In the genomic region with DNA sequence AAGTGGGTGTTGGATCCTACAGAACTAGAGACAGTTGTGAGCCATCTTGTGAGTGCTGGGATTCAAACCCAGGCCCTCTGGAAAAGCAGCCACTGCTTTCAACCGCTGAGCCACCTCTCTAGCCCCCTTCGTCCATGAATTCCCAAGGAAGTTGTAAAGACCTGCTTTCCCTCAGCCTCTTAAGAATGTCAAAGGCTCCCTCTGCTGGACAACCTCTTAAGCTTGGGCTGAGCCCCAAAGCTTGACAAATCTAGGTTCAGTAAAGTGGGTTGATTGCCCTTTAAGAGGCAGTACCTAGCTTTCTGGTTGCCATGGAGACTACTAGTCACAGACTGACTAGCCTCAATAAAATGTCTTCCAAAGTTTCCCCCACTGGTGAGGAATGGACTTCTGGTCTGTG, we compare ENCODE assay signal across 9 mouse cellular contexts. TPM values are rescaled to one million over a fixed set of nuclear protein-coding genes. Genes with fewer than 3 reads are reported as not detected.
A peak's percentile ranks its signal among the peaks of the same experiment; 100 is the strongest.
DNase-seq lines count a peak whose midpoint lies in the region; ATAC-seq and TF ChIP-seq lines count a peak whose summit lies in the region.
"Had no signal": no experiment of that assay in that cellular context is flagged by ENCODE, and none has a peak within 500 bp of the region (broad histone marks: within the 10 kb centered on the region; RNA-seq: fewer than 3 reads in every experiment).

A gene (plus strand): TSS at position 297 of the 400 bp plus-strand sequence.

- no peaks in the 10 kb centered on the region for H3K9me3 ChIP-seq in heart, embryonic 13.5 days
- no peaks in the 10 kb centered on the region for H3K9me3 ChIP-seq in kidney, embryonic 16.5 days (ENCODE audit: low read length)
- H3K9me3 ChIP-seq in limb, embryonic 14.5 days (ENCODE audit: control insufficient read depth, low read length): no peaks in the 10 kb centered on the region
- H3K9me3 ChIP-seq in stomach, postnatal 0 days (ENCODE audit: control insufficient read depth, low read length): no peaks in the 10 kb centered on the region
- H3K9me3 ChIP-seq: megakaryocyte, embryonic 14.5 days had no signal

- no peak for ATAC-seq in heart, embryonic 13.5 days (ENCODE audit: extremely low read depth, insufficient number of reproducible peaks, low FRiP score, low TSS enrichment)
- ATAC-seq in kidney, embryonic 16.5 days (ENCODE audit: low FRiP score, low TSS enrichment): peak; percentile 84
- ATAC-seq in limb, embryonic 14.5 days (ENCODE audit: low FRiP score, low read depth): peak; percentile 86
- peak; percentile 78 for ATAC-seq in stomach, postnatal 0 days (ENCODE audit: low FRiP score, low TSS enrichment)

- H3K27ac ChIP-seq in heart, embryonic 13.5 days (replicated peaks): no peak within 1 kb of the TSS
- H3K27ac ChIP-seq in kidney, embryonic 16.5 days (ENCODE audit: low read length): no peak within 1 kb of the TSS
- peak within 1 kb of the TSS; percentile 61; the same call in 1 of the 2 replicates for H3K27ac ChIP-seq in limb, embryonic 14.5 days (replicated peaks; ENCODE audit: low read depth, low read length)
- H3K27ac ChIP-seq in stomach, postnatal 0 days (replicated peaks): no peak within 1 kb of the TSS

- DNase-seq in ES-CJ7 (ENCODE audit: low read depth, low spot score): peak; percentile 99
- DNase-seq in c-Kit-negative CD71-positive TER-119-positive erythroid progenitor cells, embryonic 14.5 days (ENCODE audit: low read depth, low spot score): peak; percentile 15
- DNase-seq in fibroblast of lung, adult 2 months (ENCODE audit: low read depth): peak; percentile 81
- DNase-seq in limb, embryonic 14.5 days (ENCODE audit: low spot score): peak; percentile 94
- peak; percentile 83 for DNase-seq in naive thymus-derived CD4-positive, alpha-beta T cell, adult 2 months (ENCODE audit: low read depth)
- DNase-seq in stomach, postnatal 0 days (ENCODE audit: low spot score): peak; percentile 66

- WGBS in heart, embryonic 13.5 days: 5% methylated on average over 2 of the region's 2 CpGs
- WGBS in kidney, embryonic 16.5 days: 8% methylated on average over 2 of the region's 2 CpGs
- WGBS in limb, embryonic 14.5 days: 0% methylated on average over 2 of the region's 2 CpGs
- WGBS in stomach, postnatal 0 days: 5% methylated on average over 2 of the region's 2 CpGs

- H3K4me3 ChIP-seq in heart, embryonic 13.5 days: no peak within 1 kb of the TSS
- H3K4me3 ChIP-seq in kidney, embryonic 16.5 days (ENCODE audit: low read length): no peak within 1 kb of the TSS
- peak within 1 kb of the TSS; percentile 16 for H3K4me3 ChIP-seq in limb, embryonic 14.5 days (replicated peaks; ENCODE audit: low read length)
- H3K4me3 ChIP-seq in stomach, postnatal 0 days (ENCODE audit: low read depth, low read length): no peak within 1 kb of the TSS
- H3K4me3 ChIP-seq: megakaryocyte, embryonic 14.5 days had no signal

- H3K4me2 ChIP-seq in heart, embryonic 13.5 days: no peak within 1 kb of the TSS
- H3K4me2 ChIP-seq in kidney, embryonic 16.5 days (replicated peaks; ENCODE audit: low read depth, low read length): peak within 1 kb of the TSS; percentile 14; the same call in 1 of the 2 replicates
- H3K4me2 ChIP-seq in limb, embryonic 14.5 days (replicated peaks; ENCODE audit: low read depth, low read length, severe bottlenecking): peak within 1 kb of the TSS; percentile 38
- no peak within 1 kb of the TSS for H3K4me2 ChIP-seq in stomach, postnatal 0 days (replicated peaks; ENCODE audit: low read depth)

- no peak for TF ChIP-seq EP300 in stomach, postnatal 0 days (optimal IDR thresholded peaks at IDR 0.05)

- no peaks in the 10 kb centered on the region for H3K36me3 ChIP-seq in heart, embryonic 13.5 days
- H3K36me3 ChIP-seq in kidney, embryonic 16.5 days (ENCODE audit: insufficient read depth, low read length): no peaks in the 10 kb centered on the region
- no peaks in the 10 kb centered on the region for H3K36me3 ChIP-seq in limb, embryonic 14.5 days (ENCODE audit: control insufficient read depth, insufficient read depth, low read length)
- no peaks in the 10 kb centered on the region for H3K36me3 ChIP-seq in stomach, postnatal 0 days (ENCODE audit: control insufficient read depth, insufficient read depth, low read length)

- peak; percentile 95 for TF ChIP-seq CTCF in stomach, postnatal 0 days (IDR thresholded peaks at IDR 0.05; ENCODE audit: low read depth)

- 0 out of 2 replicates have a peak, but pooled peaks cover 4% of the 10 kb centered on the region for H3K27me3 ChIP-seq in heart, embryonic 13.5 days (replicated peaks)
- H3K27me3 ChIP-seq in kidney, embryonic 16.5 days (ENCODE audit: insufficient read depth, low read length): no peaks in the 10 kb centered on the region
- no peaks in the 10 kb centered on the region for H3K27me3 ChIP-seq in limb, embryonic 14.5 days (ENCODE audit: control insufficient read depth, insufficient read depth, low read length)
- no peaks in the 10 kb centered on the region for H3K27me3 ChIP-seq in stomach, postnatal 0 days (ENCODE audit: control insufficient read depth, insufficient read depth, low read length)

- TF ChIP-seq POLR2A in limb, embryonic 14.5 days (IDR thresholded peaks at IDR 0.05; ENCODE audit: borderline replicate concordance, extremely low read depth, insufficient read depth, insufficient read length): no peak

- peaks cover 8% of the 10 kb centered on the region; the same call in 1 of the 2 replicates for H3K4me1 ChIP-seq in heart, embryonic 13.5 days
- H3K4me1 ChIP-seq in kidney, embryonic 16.5 days (ENCODE audit: insufficient read depth, low read length): peaks cover 7% of the 10 kb centered on the region; the same call in 1 of the 2 replicates
- H3K4me1 ChIP-seq in limb, embryonic 14.5 days (ENCODE audit: control insufficient read depth, insufficient read depth, low read length): peaks cover 7% of the 10 kb centered on the region; the same call in 1 of the 2 replicates
- no peaks in the 10 kb centered on the region for H3K4me1 ChIP-seq in stomach, postnatal 0 days (replicated peaks; ENCODE audit: control insufficient read depth, insufficient read depth)

- peak within 1 kb of the TSS; percentile 29; the same call in 1 of the 2 replicates for H3K9ac ChIP-seq in heart, embryonic 13.5 days
- H3K9ac ChIP-seq in kidney, embryonic 16.5 days (replicated peaks; ENCODE audit: low read length): no peak within 1 kb of the TSS
- no peak within 1 kb of the TSS for H3K9ac ChIP-seq in limb, embryonic 14.5 days (ENCODE audit: low read depth, low read length, severe bottlenecking)
- H3K9ac ChIP-seq in stomach, postnatal 0 days (ENCODE audit: low read length): no peak within 1 kb of the TSS

RNA-seq across cellular contexts. Expression of the gene that starts here (rescaled TPM):
- 0.33 and 0.38 TPM in 2 replicates for polyA plus RNA-seq in heart, embryonic 13.5 days (2015; fragmentation: Nextera tagmentation; extraction: Ambion mirVana)
- 0.50 and 0.53 TPM in 2 replicates for polyA plus RNA-seq in kidney, embryonic 16.5 days (2015; fragmentation: Nextera tagmentation; extraction: Ambion mirVana)
- polyA plus RNA-seq in limb, embryonic 14.5 days (2012; rRNA removed): 3.8 and 4.2 TPM in 2 replicates
- 0.73 and 1.8 TPM in 2 replicates for polyA plus RNA-seq in limb, embryonic 14.5 days (2014; fragmentation: Nextera tagmentation; extraction: Ambion mirVana)
- polyA plus RNA-seq in stomach, postnatal 0 days (2015; fragmentation: Nextera tagmentation; extraction: Ambion mirVana): 0.50 and 0.73 TPM in 2 replicates

Comparison
In these comparisons a context has a peak if more than half of its experiments do, and no peak if none do; other contexts are left out.
1. Peak in ATAC-seq and H3K4me2 ChIP-seq in kidney, embryonic 16.5 days; RNA of the gene not detected or under 1 TPM.
2. Peak in DNase-seq and ATAC-seq in stomach, postnatal 0 days; RNA of the gene not detected or under 1 TPM.
3. DNase-seq: peak in every context shown above with its lines; median percentile 99 in ES-CJ7; 94 in limb, embryonic 14.5 days; 83 in naive thymus-derived CD4-positive, alpha-beta T cell, adult 2 months; 81 in fibroblast of lung, adult 2 months; 66 in stomach, postnatal 0 days; 15 in c-Kit-negative CD71-positive TER-119-positive erythroid progenitor cells, embryonic 14.5 days.